11 mouse cellular contexts compared by ENCODE assay signal in the genomic region with DNA sequence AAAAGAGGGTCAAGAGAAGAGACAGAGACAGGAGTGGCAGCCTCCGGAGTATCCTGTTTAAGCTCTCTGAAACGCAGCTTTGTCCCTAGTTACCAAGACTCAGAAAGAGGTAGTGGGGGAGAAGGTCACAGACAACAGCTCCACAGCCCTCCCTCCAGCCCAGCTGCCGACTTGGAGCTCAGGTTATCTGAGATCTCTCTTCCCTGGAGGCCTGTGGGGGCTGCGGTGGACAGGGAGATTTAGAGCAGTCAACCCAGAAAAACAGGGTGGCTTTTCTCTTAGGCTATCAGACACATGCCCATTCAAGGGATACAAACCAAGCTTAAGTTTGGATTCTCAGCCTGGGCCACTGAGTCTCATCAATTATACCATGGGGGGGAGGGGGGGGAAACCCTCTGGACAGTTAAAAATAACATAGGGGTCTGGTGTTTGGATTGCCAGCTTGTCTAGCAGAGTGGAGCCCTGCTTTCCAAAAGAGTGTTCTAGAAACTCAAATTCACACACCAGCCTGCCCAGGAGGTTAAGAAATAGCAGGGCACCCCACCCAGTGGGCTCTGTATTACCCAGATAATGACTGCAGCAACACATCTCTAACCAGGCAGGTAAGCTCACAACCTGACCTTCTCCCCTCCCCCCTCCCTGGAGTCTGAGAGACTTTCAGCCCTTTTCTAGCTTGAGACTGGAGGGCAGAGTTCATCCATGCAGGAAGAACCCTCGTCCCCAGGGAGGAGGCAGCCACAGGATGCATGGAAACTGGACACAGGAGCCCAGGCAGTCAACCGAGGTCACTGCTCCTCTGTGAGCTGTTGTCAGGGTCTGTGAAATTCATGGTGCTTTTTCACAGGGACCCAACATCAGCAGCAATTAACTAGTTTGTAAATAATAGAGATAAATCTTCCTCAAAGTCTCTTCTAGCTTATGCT. TPM values are rescaled to one million over a fixed set of nuclear protein-coding genes. Genes with fewer than 3 reads are reported as not detected.
DNase-seq lines count a peak whose midpoint lies in the region; ATAC-seq and TF ChIP-seq lines count a peak whose summit lies in the region.
"Had no signal": no experiment of that assay in that cellular context is flagged by ENCODE, and none has a peak within 500 bp of the region (broad histone marks: within the 10 kb centered on the region; RNA-seq: fewer than 3 reads in every experiment).

No protein-coding gene starts in this region.

- peaks cover 48% of the 10 kb centered on the region for H3K4me1 ChIP-seq in heart, embryonic 12.5 days (replicated peaks)
- H3K4me1 ChIP-seq in heart, embryonic 13.5 days = peaks cover 45% of the 10 kb centered on the region
- peaks cover 14% of the 10 kb centered on the region for H3K4me1 ChIP-seq in kidney, postnatal 0 days (replicated peaks; ENCODE audit: insufficient read depth, low read length)

- WGBS in heart, embryonic 12.5 days = 7% methylated on average over 6 of the region's 6 CpGs
- WGBS in heart, embryonic 13.5 days = 10% methylated on average over 6 of the region's 6 CpGs
- 7% methylated on average over 6 of the region's 6 CpGs for WGBS in kidney, postnatal 0 days

- H3K9ac ChIP-seq in heart, embryonic 12.5 days = peak overlapping the region; percentile 45
- H3K9ac ChIP-seq in heart, embryonic 13.5 days = peak overlapping the region; percentile 60
- no peak overlapping the region for H3K9ac ChIP-seq in kidney, postnatal 0 days (ENCODE audit: low read depth, low read length)

- intact Hi-C loops in heart, postnatal 36 days (cut with DNase I) = no loop called here
- intact Hi-C loops in left cerebral cortex, postnatal 25 days (cut with DNase I) = no loop called here

- no peak for DNase-seq in heart, postnatal 36 days
- DNase-seq in kidney, postnatal 0 days (ENCODE audit: low spot score) = peak; percentile 90
- peak; percentile 70 for DNase-seq in mesoderm, embryonic 11.5 days (ENCODE audit: low read depth, low spot score)
- DNase-seq in cerebellum, postnatal 14 days = no peak
- DNase-seq in left cerebral cortex, postnatal 25 days (ENCODE audit: low spot score in 2 of 2) = no peak
- no peak for DNase-seq in gastrocnemius, adult 18-20 months (ENCODE audit: low spot score)
- DNase-seq: gastrocnemius, postnatal 36 days had no signal

- no peak overlapping the region for H3K4me3 ChIP-seq in heart, embryonic 12.5 days
- no peak overlapping the region for H3K4me3 ChIP-seq in heart, embryonic 13.5 days
- H3K4me3 ChIP-seq in kidney, postnatal 0 days (replicated peaks; ENCODE audit: low read depth, low read length) = no peak overlapping the region

- no peaks in the 10 kb centered on the region for H3K27me3 ChIP-seq in heart, embryonic 12.5 days (replicated peaks)
- no peaks in the 10 kb centered on the region for H3K27me3 ChIP-seq in heart, embryonic 13.5 days (replicated peaks)
- no peaks in the 10 kb centered on the region for H3K27me3 ChIP-seq in kidney, postnatal 0 days (ENCODE audit: insufficient read depth, low read length)
- H3K27me3 ChIP-seq: CH12.LX had no signal

- H3K36me3 ChIP-seq in heart, embryonic 12.5 days = peaks cover 9% of the 10 kb centered on the region
- H3K36me3 ChIP-seq in heart, embryonic 13.5 days = peaks cover 7% of the 10 kb centered on the region
- H3K36me3 ChIP-seq in kidney, postnatal 0 days (ENCODE audit: insufficient read depth, low read length) = no peaks in the 10 kb centered on the region

- H3K27ac ChIP-seq in heart, embryonic 12.5 days (ENCODE audit: poor library complexity, severe bottlenecking) = peak overlapping the region; percentile 75
- H3K27ac ChIP-seq in heart, embryonic 13.5 days (replicated peaks) = peak overlapping the region; percentile 65
- peak overlapping the region; percentile 81 for H3K27ac ChIP-seq in kidney, postnatal 0 days

- H3K9me3 ChIP-seq in heart, embryonic 12.5 days (replicated peaks) = no peaks in the 10 kb centered on the region
- no peaks in the 10 kb centered on the region for H3K9me3 ChIP-seq in heart, embryonic 13.5 days
- no peaks in the 10 kb centered on the region for H3K9me3 ChIP-seq in kidney, postnatal 0 days (replicated peaks; ENCODE audit: low read length)

- peak overlapping the region; percentile 29 for H3K4me2 ChIP-seq in heart, embryonic 12.5 days
- peak overlapping the region; percentile 19 for H3K4me2 ChIP-seq in heart, embryonic 13.5 days
- H3K4me2 ChIP-seq in kidney, postnatal 0 days (ENCODE audit: low read length) = no peak overlapping the region
- H3K4me2 ChIP-seq: midbrain, embryonic 11.5 days had no signal

- TF ChIP-seq CTCF in kidney, postnatal 0 days (IDR thresholded peaks at IDR 0.05; ENCODE audit: low read depth) = no peak

- ATAC-seq in heart, embryonic 12.5 days (ENCODE audit: insufficient number of reproducible peaks, low FRiP score) = no peak
- no peak for ATAC-seq in heart, embryonic 13.5 days (ENCODE audit: extremely low read depth, insufficient number of reproducible peaks, low FRiP score, low TSS enrichment)
- ATAC-seq in kidney, postnatal 0 days (replicated peaks; ENCODE audit: low FRiP score, low read depth) = peak; percentile 80

RNA-seq across cellular contexts. Expression of a gene that starts 20.7 kb away (rescaled TPM):
- polyA plus RNA-seq in heart, embryonic 12.5 days (2016; fragmentation: Nextera tagmentation; extraction: Ambion mirVana) = 27.1 and 31.2 TPM in 2 replicates
- total RNA-seq in heart, postnatal 36 days (2021) = 10 to 100 TPM; 16.3 to 22.3 TPM
- polyA plus RNA-seq in heart, embryonic 13.5 days (2015; fragmentation: Nextera tagmentation; extraction: Ambion mirVana) = 18.8 and 23.1 TPM in 2 replicates
- polyA plus RNA-seq in kidney, postnatal 0 days (2015; fragmentation: Nextera tagmentation; extraction: Ambion mirVana) = 7.8 and 9.3 TPM in 2 replicates
- total RNA-seq in left cerebral cortex, postnatal 25 days (2021) = 1 to 10 TPM; 6.4 to 6.5 TPM
- total RNA-seq in gastrocnemius, adult 18-20 months (2021) = 10 to 100 TPM; 21.7 to 23.7 TPM

RNA-seq across cellular contexts. Expression of a gene that starts 53.5 kb away (rescaled TPM):
- polyA plus RNA-seq in heart, embryonic 12.5 days (2016; fragmentation: Nextera tagmentation; extraction: Ambion mirVana) = 22.7 and 23.8 TPM in 2 replicates
- total RNA-seq in heart, postnatal 36 days (2021) = 10 to 100 TPM; 14.8 to 17.7 TPM
- polyA plus RNA-seq in heart, embryonic 13.5 days (2015; fragmentation: Nextera tagmentation; extraction: Ambion mirVana) = 23.3 TPM in 2 replicates
- 19.8 and 20.6 TPM in 2 replicates for polyA plus RNA-seq in kidney, postnatal 0 days (2015; fragmentation: Nextera tagmentation; extraction: Ambion mirVana)
- 10 to 100 TPM; 23.7 to 24.4 TPM for total RNA-seq in left cerebral cortex, postnatal 25 days (2021)
- 10 to 100 TPM; 19.6 to 21.2 TPM for total RNA-seq in gastrocnemius, adult 18-20 months (2021)

Comparison
In these comparisons a context has a peak if more than half of its experiments do, and no peak if none do; other contexts are left out.
1. DNase-seq: peak in kidney, postnatal 0 days (single experiment) and mesoderm, embryonic 11.5 days (single experiment); none in heart, postnatal 36 days (0 of 2), cerebellum, postnatal 14 days (0 of 2), left cerebral cortex, postnatal 25 days (0 of 2) and gastrocnemius, adult 18-20 months (single experiment).
2. Peak in every context shown above with its lines, with median percentiles within 50 percentile points of each other: H3K27ac ChIP-seq.